Mouse (Mus musculus): ENCODE measurements around the gene Derl2. TPM values are rescaled to one million over a fixed set of nuclear protein-coding genes. Genes with fewer than 3 reads are reported as not detected.
A peak's percentile ranks its signal among the peaks of the same experiment; 100 is the strongest.

Gene Derl2
- total and polyA plus RNA-seq, 2 experiments from 2014 or later: 26.1 to 27.7 TPM

DNA sequence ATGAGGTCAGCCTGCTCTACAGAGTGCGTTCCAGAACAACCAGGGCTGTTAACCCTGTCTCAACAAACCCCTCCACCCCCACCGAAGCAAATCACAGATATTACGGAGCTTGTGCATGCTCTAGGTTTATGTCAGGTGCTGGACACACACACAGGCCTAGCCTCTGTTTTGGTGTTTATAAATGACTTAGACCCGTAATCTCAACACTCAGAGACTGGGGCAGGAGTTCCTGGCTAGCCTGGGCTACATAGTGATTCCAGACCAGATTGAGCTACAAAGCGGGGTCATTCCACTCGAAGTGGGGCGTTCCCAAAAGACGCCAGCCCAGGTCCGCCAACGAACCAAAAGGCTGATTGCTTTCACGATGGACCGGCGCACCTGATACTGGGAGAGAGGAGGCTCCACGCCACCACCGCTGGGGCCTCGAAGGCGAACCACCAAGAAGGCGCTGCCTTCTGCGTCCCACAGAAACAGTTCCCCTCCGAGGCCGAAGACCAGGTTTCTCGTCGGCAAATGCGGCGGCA is 50.3 kb downstream of the Derl2 start:
- peaks cover 24% of the 10 kb centered on the region for H3K36me3 ChIP-seq (ENCODE audit: insufficient read depth, low read length)
- no peaks in the 10 kb centered on the region for H3K9me3 ChIP-seq (ENCODE audit: low read length)
- H3K4me3 ChIP-seq (ENCODE audit: low read depth, low read length): peak overlapping the region; percentile 96
- peak overlapping the region; percentile 73 for H3K4me2 ChIP-seq (ENCODE audit: low read depth, low read length, poor library complexity, severe bottlenecking)
- peak overlapping the region; percentile 93 for H3K9ac ChIP-seq (replicated peaks; ENCODE audit: low read length, poor library complexity, severe bottlenecking)
- no peaks in the 10 kb centered on the region for H3K27me3 ChIP-seq (ENCODE audit: insufficient read depth, low read length)
- peak overlapping the region; percentile 91 for H3K27ac ChIP-seq (ENCODE audit: low read depth, low read length)
- under 1% methylated on average over 25 of the region's 25 CpGs for WGBS
- peak; percentile 32 for DNase-seq (ENCODE audit: low spot score)
- peak; percentile 18; the same call in 1 of the 2 replicates for ATAC-seq (ENCODE audit: low FRiP score)
- TF ChIP-seq CTCF (IDR thresholded peaks at IDR 0.05): no peak
- no peaks in the 10 kb centered on the region; the same call in 1 of the 2 replicates for H3K4me1 ChIP-seq (ENCODE audit: insufficient read depth, low read length)

DNA sequence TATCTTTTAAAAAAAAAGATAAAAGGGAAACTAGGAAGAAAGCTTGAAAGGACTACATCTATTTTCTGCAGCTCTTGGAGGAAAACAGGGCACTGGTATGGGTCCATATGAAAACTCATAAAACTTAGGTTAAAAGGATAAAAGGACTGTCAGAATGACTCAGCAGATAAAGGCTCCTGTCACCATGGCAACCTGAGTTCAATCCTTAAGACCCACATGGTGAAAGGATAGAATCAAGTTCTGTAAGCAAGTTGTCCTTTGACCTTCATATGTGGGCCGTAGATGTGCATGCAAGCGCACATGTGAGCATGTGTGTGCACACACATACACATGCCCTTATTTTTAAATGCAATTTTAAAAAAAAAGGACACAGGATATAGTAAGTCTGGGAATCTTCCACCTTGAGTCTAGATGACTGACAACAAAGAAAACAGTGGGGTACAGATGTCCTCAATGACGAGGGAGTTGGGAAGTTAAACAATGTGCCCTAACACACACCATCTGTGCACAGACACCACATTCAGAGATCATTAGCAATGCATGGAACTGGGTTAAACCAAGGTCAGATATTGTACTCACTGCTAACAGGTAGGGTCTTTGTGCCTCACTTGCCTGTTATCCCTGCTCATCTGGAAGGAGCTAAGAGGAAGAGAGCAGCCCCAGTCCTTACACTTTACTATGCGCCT is 55.3 kb downstream of the Derl2 start:
- no peak for ATAC-seq (ENCODE audit: low FRiP score)
- H3K4me1 ChIP-seq (ENCODE audit: insufficient read depth, low read length): no peaks in the 10 kb centered on the region; the same call in 1 of the 2 replicates
- WGBS: 82% methylated on average over 4 of the region's 4 CpGs

DNA sequence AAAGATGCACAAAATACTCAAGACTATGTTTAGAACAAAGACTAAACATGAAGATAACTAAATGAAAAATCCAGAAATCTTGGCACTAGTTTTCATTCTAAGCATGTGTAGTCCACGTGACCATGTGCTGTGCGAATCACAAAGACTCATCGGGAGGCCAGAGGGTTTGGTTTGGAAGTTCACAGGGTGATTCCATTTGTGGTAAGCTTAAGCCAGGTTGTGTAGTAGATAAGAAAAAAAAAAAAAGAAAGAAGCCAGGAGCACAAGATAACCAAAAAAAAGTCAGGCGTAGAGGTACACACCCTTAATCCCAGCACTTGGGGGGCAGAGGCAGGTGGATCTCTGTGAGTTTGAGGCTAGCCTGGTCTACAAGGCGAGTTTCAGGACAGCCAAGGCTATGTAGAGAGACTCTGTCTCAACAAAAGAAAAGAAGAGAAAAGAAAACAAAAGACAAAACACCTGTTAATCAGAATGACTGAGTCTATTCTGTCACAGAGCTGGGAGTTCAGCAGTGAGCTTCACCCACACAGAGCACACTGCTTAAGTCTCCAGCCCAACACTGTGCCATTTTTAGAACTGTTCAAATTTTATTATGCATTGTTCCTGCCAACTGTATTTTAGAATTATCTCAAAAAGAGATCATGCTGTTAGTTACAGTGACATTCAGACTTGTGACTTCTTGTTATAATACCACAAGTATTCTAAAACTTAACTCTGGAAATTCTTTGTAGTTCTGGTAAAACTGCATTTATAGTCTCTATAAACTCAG is 58.7 kb downstream of the Derl2 start:
- no peak for ATAC-seq (ENCODE audit: low FRiP score)
- Histone ChIP-seq H3K9me3 (ENCODE audit: low read length) (no peaks in the 10 kb centered on the region), H3K4me1 (ENCODE audit: insufficient read depth, low read length) (no peaks in the 10 kb centered on the region), H3K36me3 (ENCODE audit: insufficient read depth, low read length) (peaks cover 63% of the 10 kb centered on the region), H3K27ac (ENCODE audit: low read depth, low read length) (no peak overlapping the region), H3K4me3 (ENCODE audit: low read depth, low read length) (no peak overlapping the region), H3K27me3 (ENCODE audit: insufficient read depth, low read length) (no peaks in the 10 kb centered on the region), H3K4me2 (ENCODE audit: low read depth, low read length, poor library complexity, severe bottlenecking) (no peak overlapping the region), H3K9ac (replicated peaks; ENCODE audit: low read length, poor library complexity, severe bottlenecking) (no peak overlapping the region)
- WGBS: 91% methylated on average over 5 of the region's 5 CpGs
- no peak for TF ChIP-seq CTCF (IDR thresholded peaks at IDR 0.05)
- no peak for DNase-seq (ENCODE audit: low spot score)

More for the DNA sequence above, 55.3 kb downstream of the Derl2 start:
- Histone ChIP-seq H3K9ac (replicated peaks; ENCODE audit: low read length, poor library complexity, severe bottlenecking) (no peak overlapping the region), H3K4me3 (ENCODE audit: low read depth, low read length) (no peak overlapping the region), H3K27me3 (ENCODE audit: insufficient read depth, low read length) (no peaks in the 10 kb centered on the region), H3K36me3 (ENCODE audit: insufficient read depth, low read length) (peaks cover 42% of the 10 kb centered on the region), H3K27ac (ENCODE audit: low read depth, low read length) (no peak overlapping the region), H3K4me2 (ENCODE audit: low read depth, low read length, poor library complexity, severe bottlenecking) (no peak overlapping the region), H3K9me3 (ENCODE audit: low read length) (no peaks in the 10 kb centered on the region)
- TF ChIP-seq CTCF (IDR thresholded peaks at IDR 0.05): no peak
- no peak for DNase-seq (ENCODE audit: low spot score)

Other genes with a start within 250 kb of the Derl2 start
- gene Scimp, start 207.3 kb downstream of the Derl2 start, total RNA-seq (2014; rRNA removed): not detected in 2 replicates
- gene Scimp, start 207.3 kb downstream of the Derl2 start, polyA plus RNA-seq (2015; fragmentation: Nextera tagmentation; extraction: Ambion mirVana): not detected in 2 replicates
- 66.4 and 98.4 TPM in 2 replicates for gene Rabep1, start 175.1 kb downstream of the Derl2 start, total RNA-seq (2014; rRNA removed)
- gene Rabep1, start 175.1 kb downstream of the Derl2 start, polyA plus RNA-seq (2015; fragmentation: Nextera tagmentation; extraction: Ambion mirVana): 102 and 116 TPM in 2 replicates
- gene Nup88, start 49.9 kb downstream of the Derl2 start, total RNA-seq (2014; rRNA removed): 63.8 and 98.6 TPM in 2 replicates
- gene Nup88, start 49.9 kb downstream of the Derl2 start, polyA plus RNA-seq (2015; fragmentation: Nextera tagmentation; extraction: Ambion mirVana): 98.2 and 104 TPM in 2 replicates
- 20.1 and 25.6 TPM in 2 replicates for gene Rpain, start 49.6 kb downstream of the Derl2 start, total RNA-seq (2014; rRNA removed)
- gene Rpain, start 49.6 kb downstream of the Derl2 start, polyA plus RNA-seq (2015; fragmentation: Nextera tagmentation; extraction: Ambion mirVana): 60.6 and 68.3 TPM in 2 replicates
- 21.9 and 33.2 TPM in 2 replicates for gene C1qbp, start 36.8 kb downstream of the Derl2 start, total RNA-seq (2014; rRNA removed)
- 189 and 194 TPM in 2 replicates for gene C1qbp, start 36.8 kb downstream of the Derl2 start, polyA plus RNA-seq (2015; fragmentation: Nextera tagmentation; extraction: Ambion mirVana)
- gene Dhx33, start 15.4 kb downstream of the Derl2 start, total RNA-seq (2014; rRNA removed): 24.0 and 30.0 TPM in 2 replicates
- 8.6 and 10.1 TPM in 2 replicates for gene Dhx33, start 15.4 kb downstream of the Derl2 start, polyA plus RNA-seq (2015; fragmentation: Nextera tagmentation; extraction: Ambion mirVana)
- 7.6 and 11.3 TPM in 2 replicates for gene Mis12, start 230 bp downstream of the Derl2 start, total RNA-seq (2014; rRNA removed)
- 12.7 and 13.1 TPM in 2 replicates for gene Mis12, start 230 bp downstream of the Derl2 start, polyA plus RNA-seq (2015; fragmentation: Nextera tagmentation; extraction: Ambion mirVana)
- gene 6330403K07Rik, start 13.7 kb upstream of the Derl2 start, total RNA-seq (2014; rRNA removed): 743 and 785 TPM in 2 replicates
- 854 and 864 TPM in 2 replicates for gene 6330403K07Rik, start 13.7 kb upstream of the Derl2 start, polyA plus RNA-seq (2015; fragmentation: Nextera tagmentation; extraction: Ambion mirVana)
- gene Nlrp1a, start 124.9 kb upstream of the Derl2 start, total RNA-seq (2014; rRNA removed): 0.11 TPM in 1 of 2 replicates, not detected in the other
- 0.04 TPM in 1 of 2 replicates, not detected in the other for gene Nlrp1a, start 124.9 kb upstream of the Derl2 start, polyA plus RNA-seq (2015; fragmentation: Nextera tagmentation; extraction: Ambion mirVana)
- gene Nlrp1b, start 210.9 kb upstream of the Derl2 start, total RNA-seq (2014; rRNA removed): not detected in 2 replicates
- gene Nlrp1b, start 210.9 kb upstream of the Derl2 start, polyA plus RNA-seq (2015; fragmentation: Nextera tagmentation; extraction: Ambion mirVana): not detected in 2 replicates

Data from midbrain, postnatal 0 days (tissue).